ENCODE assay signal across 16 mouse cellular contexts in genomic region chr13:69517445-69517844, GRCm38 (mm10). TPM values are rescaled to one million over a fixed set of nuclear protein-coding genes. Genes with fewer than 3 reads are reported as not detected.
A peak's percentile ranks its signal among the peaks of the same experiment; 100 is the strongest.
DNase-seq lines count a peak whose midpoint lies in the region; ATAC-seq and TF ChIP-seq lines count a peak whose summit lies in the region.
"Had no signal": no experiment of that assay in that cellular context is flagged by ENCODE, and none has a peak within 500 bp of the region (broad histone marks: within the 10 kb centered on the region; RNA-seq: fewer than 3 reads in every experiment).

No protein-coding gene starts in this region.

- peaks cover 13% of the 10 kb centered on the region for H3K4me1 ChIP-seq in heart, postnatal 0 days (ENCODE audit: control insufficient read depth, insufficient read depth)

- no peak for TF ChIP-seq CTCF in heart, postnatal 0 days (IDR thresholded peaks at IDR 0.05; ENCODE audit: low read depth)

- intact Hi-C loops in heart, postnatal 36 days (cut with DNase I) = no loop called here

- WGBS in heart, postnatal 0 days = 35% methylated on average over 6 of the region's 6 CpGs

- no peaks in the 10 kb centered on the region for H3K27me3 ChIP-seq in heart, postnatal 0 days (ENCODE audit: control insufficient read depth, insufficient read depth, low read length)
- H3K27me3 ChIP-seq: embryonic facial prominence, embryonic 12.5 days; intestine, embryonic 15.5 days; liver, embryonic 13.5 days; megakaryocyte, embryonic 14.5 days had no signal

- ATAC-seq in heart, postnatal 0 days (ENCODE audit: insufficient read depth, low read depth) = no peak
- ATAC-seq: intestine, embryonic 15.5 days; midbrain, embryonic 16.5 days had no signal

- H3K4me2 ChIP-seq in heart, postnatal 0 days (ENCODE audit: low read depth, low read length) = no peak overlapping the region
- H3K4me2 ChIP-seq: embryonic facial prominence, embryonic 12.5 days; heart, embryonic 11.5 days; intestine, embryonic 15.5 days; liver, embryonic 13.5 days had no signal

- no peak overlapping the region for H3K4me3 ChIP-seq in heart, postnatal 0 days (ENCODE audit: low read depth, low read length)
- H3K4me3 ChIP-seq: embryonic facial prominence, embryonic 12.5 days; forebrain, embryonic 10.5 days; hindbrain, embryonic 10.5 days; intestine, embryonic 15.5 days; liver, embryonic 13.5 days; megakaryocyte, embryonic 14.5 days had no signal

- 0 out of 2 replicates have a peak overlapping the region, but pooled peaks have one; percentile 4 for H3K9ac ChIP-seq in heart, postnatal 0 days (replicated peaks; ENCODE audit: low read depth, low read length)
- H3K9ac ChIP-seq: embryonic facial prominence, embryonic 12.5 days; intestine, embryonic 15.5 days; liver, embryonic 13.5 days had no signal

- H3K36me3 ChIP-seq in heart, postnatal 0 days (replicated peaks; ENCODE audit: control insufficient read depth, insufficient read depth, low read length) = peaks cover 10% of the 10 kb centered on the region

- TF ChIP-seq EP300 in heart, postnatal 0 days (IDR thresholded peaks at IDR 0.05; ENCODE audit: low read depth) = no peak

- no peak for DNase-seq in heart, postnatal 0 days (ENCODE audit: low spot score)
- no peak for DNase-seq in heart, postnatal 36 days
- DNase-seq in lung, adult 18-20 months = peak; percentile 36 to 56
- no peak for DNase-seq in lung, postnatal 4 days
- DNase-seq in kidney, postnatal 36 days = peak; percentile 57 to 69
- no peak for DNase-seq in ovary, postnatal 36 days (ENCODE audit: low spot score)
- DNase-seq in cerebellum, adult 9-11 months = no peak
- DNase-seq: liver, embryonic 13.5 days; thymus, postnatal 4 days had no signal

- H3K27ac ChIP-seq in heart, postnatal 0 days (ENCODE audit: low read depth) = no peak overlapping the region; the same call in 1 of the 2 replicates
- H3K27ac ChIP-seq: embryonic facial prominence, embryonic 12.5 days; forebrain, embryonic 10.5 days; hindbrain, embryonic 10.5 days; intestine, embryonic 15.5 days; liver, embryonic 13.5 days had no signal

- H3K9me3 ChIP-seq in heart, postnatal 0 days (replicated peaks; ENCODE audit: control insufficient read depth, low read length) = no peaks in the 10 kb centered on the region
- H3K9me3 ChIP-seq: embryonic facial prominence, embryonic 12.5 days; forebrain, embryonic 10.5 days; hindbrain, embryonic 10.5 days; intestine, embryonic 15.5 days; liver, embryonic 13.5 days; megakaryocyte, embryonic 14.5 days had no signal

RNA-seq across cellular contexts. Expression of gene Nsun2, which starts 16.1 kb away (rescaled TPM):
- 21.7 and 21.8 TPM in 2 replicates for total RNA-seq in heart, postnatal 0 days (2014; rRNA removed; ENCODE audit: low replicate concordance)
- polyA plus RNA-seq in heart, postnatal 0 days (2015; fragmentation: Nextera tagmentation; extraction: Ambion mirVana) = 34.2 and 34.3 TPM in 2 replicates
- total RNA-seq in heart, postnatal 36 days (2021) = 10 to 100 TPM; 41.4 to 48.9 TPM

RNA-seq across cellular contexts. Expression of gene Tent4a, which starts 17.0 kb away (rescaled TPM):
- 6.5 and 10.6 TPM in 2 replicates for total RNA-seq in heart, postnatal 0 days (2014; rRNA removed; ENCODE audit: low replicate concordance)
- 1.6 and 1.9 TPM in 2 replicates for polyA plus RNA-seq in heart, postnatal 0 days (2015; fragmentation: Nextera tagmentation; extraction: Ambion mirVana)
- 10 to 100 TPM; 12.8 to 14.4 TPM for total RNA-seq in heart, postnatal 36 days (2021)

Comparison
In these comparisons a context has a peak if more than half of its experiments do, and no peak if none do; other contexts are left out.
1. DNase-seq: peak in lung, adult 18-20 months (2 of 2) and kidney, postnatal 36 days (2 of 2); none in heart, postnatal 0 days (single experiment), heart, postnatal 36 days (0 of 2), lung, postnatal 4 days (0 of 2), ovary, postnatal 36 days (single experiment) and cerebellum, adult 9-11 months (single experiment).